Mouse (Mus musculus) limb, embryonic 13.5 days (tissue): ENCODE measurements around the gene Csmd2. TPM values are rescaled to one million over a fixed set of nuclear protein-coding genes. Genes with fewer than 3 reads are reported as not detected.

Source experiments
- ATAC-seq: fragments of 200-750 bp; cut with Nextera tagmentation; 2 replicates; pipeline ENCODE4 v1.8.0; 2017; ENCODE audit warnings: low read depth, moderate number of reproducible peaks, moderate TSS enrichment; ENCODE audit not compliant: low FRiP score
- H3K27ac ChIP-seq: fragments of 300-500 bp; sonication (generic); 2 replicates; pipeline ENCODE4 v1.5.1; 2015; ENCODE audit warnings: inconsistent platforms, mild to moderate bottlenecking, moderate library complexity
- H3K27me3 ChIP-seq: fragments of 300-500 bp; sonication (generic); 2 replicates; pipeline ENCODE4 v1.6.1; 2015; ENCODE audit warnings: mild to moderate bottlenecking, inconsistent platforms
- H3K36me3 ChIP-seq: fragments of 300-500 bp; sonication (generic); 2 replicates; pipeline ENCODE4 v1.6.1; 2015; ENCODE audit warnings: inconsistent platforms, mild to moderate bottlenecking, moderate library complexity
- H3K4me1 ChIP-seq: fragments of 300-500 bp; sonication (generic); 2 replicates; pipeline ENCODE4 v1.6.1; 2015; ENCODE audit warnings: inconsistent platforms
- H3K4me2 ChIP-seq: fragments of 300-500 bp; sonication (generic); replicated peaks from 2 replicates; pipeline ENCODE4 v1.6.1; 2015; ENCODE audit warnings: inconsistent platforms, mild to moderate bottlenecking, moderate library complexity
- H3K4me3 ChIP-seq: fragments of 300-500 bp; sonication (generic); 2 replicates; pipeline ENCODE4 v1.5.1; 2015; ENCODE audit warnings: moderate library complexity, mild to moderate bottlenecking, inconsistent platforms
- H3K9ac ChIP-seq: fragments of 300-500 bp; sonication (generic); 2 replicates; pipeline ENCODE4 v1.6.1; 2015; ENCODE audit warnings: mild to moderate bottlenecking, inconsistent platforms
- H3K9me3 ChIP-seq: fragments of 300-500 bp; sonication (generic); 2 replicates; pipeline ENCODE4 v1.6.1; 2016; ENCODE audit warnings: inconsistent platforms
- WGBS: fragments of 180-500 bp; shearing (Covaris S2); methylation state at CpG from one replicate; pipeline ENCODE4 v1.1.7; 2015; 5-methylcytosine and 5-hydroxymethylcytosine counted together
- polyA plus RNA-seq: library from polyadenylated mRNA; unstranded; fragments of >200 nt; fragmentation: Nextera tagmentation; extraction: Ambion mirVana; gene quantifications from 2 replicates; pipeline ENCODE4 v1.2.1, GENCODE M21; 2015

The Csmd2 gene
- polyA plus RNA-seq, 1 experiment from 2014 or later: 0.14 TPM

GRCm38 (mm10) chr4:128227377-128228316 is 240.0 kb downstream of the Csmd2 start:
- no peak overlapping the region for H3K27ac ChIP-seq
- H3K9me3 ChIP-seq: no peaks in the 10 kb centered on the region
- H3K4me3 ChIP-seq: no peak overlapping the region
- H3K4me1 ChIP-seq: peaks cover 14% of the 10 kb centered on the region
- no peaks in the 10 kb centered on the region for H3K36me3 ChIP-seq
- H3K9ac ChIP-seq: no peak overlapping the region
- H3K4me2 ChIP-seq: no peak overlapping the region
- no peak; the same call in 1 of the 2 replicates for ATAC-seq
- WGBS: 20% methylated on average over 13 of the region's 13 CpGs
- H3K27me3 ChIP-seq: no peaks in the 10 kb centered on the region

GRCm38 (mm10) chr4:128233458-128233857 is 245.8 kb downstream of the Csmd2 start:
- H3K27me3 ChIP-seq: no peaks in the 10 kb centered on the region
- peak overlapping the region; percentile 44; the same call in 1 of the 2 replicates for H3K27ac ChIP-seq
- H3K9me3 ChIP-seq: no peaks in the 10 kb centered on the region
- H3K36me3 ChIP-seq: no peaks in the 10 kb centered on the region
- peaks cover 3% of the 10 kb centered on the region for H3K4me1 ChIP-seq
- WGBS: 73% methylated on average over 13 of the region's 13 CpGs
- no peak overlapping the region for H3K4me3 ChIP-seq
- no peak overlapping the region for H3K4me2 ChIP-seq
- no peak for ATAC-seq
- H3K9ac ChIP-seq: no peak overlapping the region

GRCm38 (mm10) chr4:128239113-128239512 is 251.5 kb downstream of the Csmd2 start:
- H3K4me3 ChIP-seq: no peak overlapping the region
- no peak for ATAC-seq
- WGBS: 59% methylated on average over 1 of the region's 1 CpGs
- no peak overlapping the region for H3K4me2 ChIP-seq
- no peaks in the 10 kb centered on the region for H3K36me3 ChIP-seq
- H3K9me3 ChIP-seq: no peaks in the 10 kb centered on the region
- no peak overlapping the region for H3K27ac ChIP-seq
- no peaks in the 10 kb centered on the region for H3K27me3 ChIP-seq
- no peaks in the 10 kb centered on the region for H3K4me1 ChIP-seq
- H3K9ac ChIP-seq: no peak overlapping the region

- H3K9ac ChIP-seq: no peak overlapping the region
- WGBS: 56% methylated on average over 19 of the region's 19 CpGs
- H3K27me3 ChIP-seq: no peaks in the 10 kb centered on the region
- no peaks in the 10 kb centered on the region for H3K9me3 ChIP-seq
- H3K4me2 ChIP-seq: no peak overlapping the region
- H3K4me1 ChIP-seq: no peaks in the 10 kb centered on the region
- no peak overlapping the region for H3K4me3 ChIP-seq
- no peak for ATAC-seq
- no peaks in the 10 kb centered on the region for H3K36me3 ChIP-seq
- H3K27ac ChIP-seq: no peak overlapping the region
These were observed 253.6 kb downstream of the Csmd2 start for GRCm38 (mm10) chr4:128241075-128241853.

- Histone ChIP-seq H3K4me1 (no peaks in the 10 kb centered on the region), H3K9me3 (no peaks in the 10 kb centered on the region), H3K27ac (no peak overlapping the region), H3K36me3 (no peaks in the 10 kb centered on the region), H3K4me3 (no peak overlapping the region), H3K9ac (no peak overlapping the region), H3K4me2 (no peak overlapping the region), H3K27me3 (no peaks in the 10 kb centered on the region)
- no peak for ATAC-seq
- 67% methylated on average over 2 of the region's 2 CpGs for WGBS
These were observed 254.2 kb downstream of the Csmd2 start for GRCm38 (mm10) chr4:128241854-128242356.

- no peak overlapping the region for H3K9ac ChIP-seq
- H3K27me3 ChIP-seq: no peaks in the 10 kb centered on the region
- no peak overlapping the region for H3K27ac ChIP-seq
- no peak overlapping the region for H3K4me3 ChIP-seq
- H3K4me2 ChIP-seq: no peak overlapping the region
- no peak for ATAC-seq
- no peaks in the 10 kb centered on the region for H3K4me1 ChIP-seq
- no peaks in the 10 kb centered on the region for H3K36me3 ChIP-seq
- no peaks in the 10 kb centered on the region for H3K9me3 ChIP-seq
- 26% methylated on average over 2 of the region's 2 CpGs for WGBS
These were observed 257.5 kb downstream of the Csmd2 start for GRCm38 (mm10) chr4:128245201-128245600.

GRCm38 (mm10) chr4:128248676-128249075 is 261.0 kb downstream of the Csmd2 start:
- no peak for ATAC-seq
- Histone ChIP-seq H3K4me2 (no peak overlapping the region), H3K36me3 (no peaks in the 10 kb centered on the region), H3K27me3 (no peaks in the 10 kb centered on the region), H3K9me3 (no peaks in the 10 kb centered on the region), H3K27ac (no peak overlapping the region), H3K4me3 (no peak overlapping the region), H3K9ac (no peak overlapping the region), H3K4me1 (no peaks in the 10 kb centered on the region)
- WGBS: 12% methylated on average over 5 of the region's 5 CpGs

- Histone ChIP-seq H3K27me3 (no peaks in the 10 kb centered on the region), H3K4me1 (no peaks in the 10 kb centered on the region), H3K4me2 (no peak overlapping the region), H3K4me3 (no peak overlapping the region), H3K36me3 (no peaks in the 10 kb centered on the region), H3K9ac (no peak overlapping the region), H3K27ac (no peak overlapping the region), H3K9me3 (no peaks in the 10 kb centered on the region)
- WGBS: 73% methylated on average over 5 of the region's 5 CpGs
- ATAC-seq: no peak
These were observed 271.6 kb downstream of the Csmd2 start for GRCm38 (mm10) chr4:128259211-128259610.

GRCm38 (mm10) chr4:128260907-128261560 is 273.4 kb downstream of the Csmd2 start, which contains the start of gene Hmgb4:
Gene Hmgb4, minus strand, starts transcription at chr4:128260957.
- no peaks in the 10 kb centered on the region for H3K27me3 ChIP-seq
- no peak within 1 kb of the TSS for H3K4me2 ChIP-seq
- H3K36me3 ChIP-seq: no peaks in the 10 kb centered on the region
- ATAC-seq: no peak
- H3K27ac ChIP-seq: no peak within 1 kb of the TSS
- no peaks in the 10 kb centered on the region for H3K4me1 ChIP-seq
- WGBS: 72% methylated on average over 8 of the region's 8 CpGs
- H3K9me3 ChIP-seq: no peaks in the 10 kb centered on the region
- no peak within 1 kb of the TSS for H3K9ac ChIP-seq
- H3K4me3 ChIP-seq: no peak within 1 kb of the TSS

GRCm38 (mm10) chr4:128264491-128264890 is 276.8 kb downstream of the Csmd2 start:
- no peak overlapping the region for H3K4me2 ChIP-seq
- no peaks in the 10 kb centered on the region for H3K27me3 ChIP-seq
- H3K27ac ChIP-seq: no peak overlapping the region
- ATAC-seq: no peak
- H3K9ac ChIP-seq: no peak overlapping the region
- no peaks in the 10 kb centered on the region for H3K9me3 ChIP-seq
- peaks cover 6% of the 10 kb centered on the region; the same call in 1 of the 2 replicates for H3K4me1 ChIP-seq
- 88% methylated on average over 5 of the region's 5 CpGs for WGBS
- H3K36me3 ChIP-seq: no peaks in the 10 kb centered on the region
- no peak overlapping the region for H3K4me3 ChIP-seq

GRCm38 (mm10) chr4:128265341-128265740 is 277.7 kb downstream of the Csmd2 start:
- Histone ChIP-seq H3K9ac (no peak overlapping the region), H3K4me2 (no peak overlapping the region), H3K4me3 (no peak overlapping the region), H3K36me3 (no peaks in the 10 kb centered on the region), H3K27me3 (no peaks in the 10 kb centered on the region), H3K9me3 (no peaks in the 10 kb centered on the region), H3K4me1 (peaks cover 14% of the 10 kb centered on the region), H3K27ac (no peak overlapping the region)
- 87% methylated on average over 3 of the region's 3 CpGs for WGBS
- ATAC-seq: no peak
